Mouse (Mus musculus) heart, embryonic 15.5 days (tissue): ENCODE results near the gene Disp2. TPM values are rescaled to one million over a fixed set of nuclear protein-coding genes. Genes with fewer than 3 reads are reported as not detected.

Source experiments
- ATAC-seq: fragments of 200-750 bp; cut with Nextera tagmentation; replicated peaks from 2 replicates; pipeline ENCODE4 v1.8.0; 2017; ENCODE audit warnings: low read depth, moderate TSS enrichment; ENCODE audit not compliant: insufficient number of reproducible peaks, insufficient read depth, low FRiP score
- H3K27ac ChIP-seq: fragments of 300-500 bp; sonication (generic); 2 replicates; pipeline ENCODE4 v1.5.1; 2015; ENCODE audit warnings: mild to moderate bottlenecking, inconsistent platforms
- H3K27me3 ChIP-seq: fragments of 300-500 bp; sonication (generic); 2 replicates; pipeline ENCODE4 v1.6.1; 2015; ENCODE audit warnings: inconsistent platforms
- H3K36me3 ChIP-seq: fragments of 300-500 bp; sonication (generic); 2 replicates; pipeline ENCODE4 v1.6.1; 2015; ENCODE audit warnings: mild to moderate bottlenecking, inconsistent platforms
- H3K4me1 ChIP-seq: fragments of 300-500 bp; sonication (generic); replicated peaks from 2 replicates; pipeline ENCODE4 v1.6.1; 2015; ENCODE audit warnings: inconsistent platforms
- H3K4me2 ChIP-seq: fragments of 300-500 bp; sonication (generic); 2 replicates; pipeline ENCODE4 v1.6.1; 2015; ENCODE audit warnings: inconsistent platforms, mild to moderate bottlenecking, moderate library complexity
- H3K4me3 ChIP-seq: fragments of 300-500 bp; sonication (generic); 2 replicates; pipeline ENCODE4 v1.5.1; 2015; ENCODE audit warnings: mild to moderate bottlenecking, inconsistent platforms
- H3K9ac ChIP-seq: fragments of 300-500 bp; sonication (generic); 2 replicates; pipeline ENCODE4 v1.6.1; 2015; ENCODE audit warnings: mild to moderate bottlenecking, inconsistent platforms
- H3K9me3 ChIP-seq: fragments of 300-500 bp; sonication (generic); replicated peaks from 2 replicates; pipeline ENCODE4 v1.6.1; 2016; ENCODE audit warnings: inconsistent platforms
- WGBS: fragments of 180-500 bp; shearing (Covaris S2); methylation state at CpG from one replicate; pipeline ENCODE4 v1.1.7; 2015; ENCODE audit warnings: mixed read lengths; 5-methylcytosine and 5-hydroxymethylcytosine counted together
- polyA plus RNA-seq: library from polyadenylated mRNA; unstranded; fragments of >200 nt; fragmentation: Nextera tagmentation; extraction: Ambion mirVana; gene quantifications from 2 replicates; pipeline ENCODE4 v1.2.1, GENCODE M21; 2015

The Disp2 gene
- polyA plus RNA-seq, 1 experiment from 2014 or later, result 0.20 TPM

DNA sequence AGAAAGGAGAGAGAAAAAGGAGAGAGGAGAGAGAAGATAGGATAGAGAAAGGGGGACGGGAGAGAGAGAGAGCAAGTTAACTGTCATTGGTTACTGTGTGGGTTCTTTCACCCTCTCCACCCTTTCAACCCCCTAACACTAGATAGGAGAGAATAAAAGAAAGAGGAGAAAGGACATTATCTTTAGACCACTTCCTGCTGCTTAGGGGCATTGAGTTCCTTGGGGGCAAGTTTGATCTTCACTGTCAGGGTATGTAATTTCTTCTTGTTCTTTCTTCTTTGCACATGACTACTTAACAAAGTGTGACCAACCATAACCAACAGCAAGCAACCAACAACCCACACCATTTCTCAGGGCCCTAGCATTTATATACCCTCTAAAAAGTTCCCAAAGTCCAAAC, 33.2 kb downstream of the Disp2 start:
- Histone ChIP-seq H3K9me3 (no peaks in the 10 kb centered on the region), H3K27ac (no peak overlapping the region), H3K4me2 (no peak overlapping the region), H3K4me1 (peaks cover 20% of the 10 kb centered on the region), H3K9ac (no peak overlapping the region), H3K4me3 (no peak overlapping the region), H3K27me3 (0 out of 2 replicates have a peak, but pooled peaks cover 2% of the 10 kb centered on the region), H3K36me3 (peaks cover 8% of the 10 kb centered on the region; the same call in 1 of the 2 replicates)
- ATAC-seq, result no peak
- WGBS, result 47% methylated on average over 1 of the region's 1 CpGs

GRCm38 (mm10) chr2:118813981-118814836, 34.7 kb downstream of the Disp2 start, which contains the start of gene Knstrn:
Knstrn (plus strand) TSS chr2:118814003.
- peak; percentile 89 for ATAC-seq
- WGBS, result 1% methylated on average over 49 of the region's 49 CpGs
- peak within 1 kb of the TSS; percentile 63 for H3K27ac ChIP-seq
- peak within 1 kb of the TSS; percentile 78 for H3K9ac ChIP-seq
- 0 out of 2 replicates have a peak, but pooled peaks cover 2% of the 10 kb centered on the region for H3K27me3 ChIP-seq
- H3K4me1 ChIP-seq, result peaks cover 20% of the 10 kb centered on the region
- no peaks in the 10 kb centered on the region for H3K9me3 ChIP-seq
- peak within 1 kb of the TSS; percentile 87 for H3K4me3 ChIP-seq
- H3K4me2 ChIP-seq, result peak within 1 kb of the TSS; percentile 91
- H3K36me3 ChIP-seq, result peaks cover 23% of the 10 kb centered on the region

DNA sequence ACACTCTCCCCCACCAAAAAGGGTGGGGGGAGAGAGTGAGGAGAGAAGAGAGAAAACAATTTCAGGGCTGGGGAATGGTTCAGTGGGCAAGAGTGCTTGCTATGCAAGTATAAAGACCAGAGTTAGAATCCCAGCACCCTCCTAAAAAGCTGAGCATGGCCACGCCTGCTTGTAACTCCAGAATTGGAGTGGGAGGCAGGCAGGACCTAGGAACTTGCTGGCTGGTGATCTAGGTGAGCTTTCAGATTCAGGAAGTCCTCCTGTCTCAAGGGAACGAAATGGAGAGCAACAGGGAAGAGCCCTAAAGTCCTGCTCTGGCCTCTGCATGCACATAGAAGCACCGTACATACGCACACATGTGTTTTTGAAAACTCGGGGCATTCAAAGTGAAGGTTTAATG, 43.3 kb downstream of the Disp2 start:
- Histone ChIP-seq H3K4me3 (no peak overlapping the region), H3K36me3 (peaks cover 74% of the 10 kb centered on the region), H3K27me3 (no peaks in the 10 kb centered on the region), H3K4me2 (no peak overlapping the region), H3K9me3 (no peaks in the 10 kb centered on the region), H3K27ac (no peak overlapping the region), H3K9ac (no peak overlapping the region), H3K4me1 (no peaks in the 10 kb centered on the region)
- ATAC-seq, result no peak
- WGBS, result 82% methylated on average over 5 of the region's 5 CpGs

- no peak overlapping the region for H3K9ac ChIP-seq
- H3K27ac ChIP-seq, result no peak overlapping the region
- H3K27me3 ChIP-seq, result no peaks in the 10 kb centered on the region
- peaks cover 73% of the 10 kb centered on the region for H3K36me3 ChIP-seq
- H3K4me1 ChIP-seq, result no peaks in the 10 kb centered on the region
- H3K4me3 ChIP-seq, result no peak overlapping the region
- ATAC-seq, result no peak
- 89% methylated on average over 4 of the region's 4 CpGs for WGBS
- no peak overlapping the region for H3K4me2 ChIP-seq
- no peaks in the 10 kb centered on the region for H3K9me3 ChIP-seq
Observed at GRCm38 (mm10) chr2:118824396-118824795, 44.9 kb downstream of the Disp2 start.

GRCm38 (mm10) chr2:118829096-118829495, 49.6 kb downstream of the Disp2 start:
- Histone ChIP-seq H3K27me3 (no peaks in the 10 kb centered on the region), H3K27ac (no peak overlapping the region), H3K9me3 (no peaks in the 10 kb centered on the region), H3K9ac (no peak overlapping the region), H3K4me3 (no peak overlapping the region), H3K4me2 (no peak overlapping the region), H3K4me1 (no peaks in the 10 kb centered on the region), H3K36me3 (peaks cover 75% of the 10 kb centered on the region)
- 82% methylated on average over 5 of the region's 5 CpGs for WGBS
- ATAC-seq, result no peak

DNA sequence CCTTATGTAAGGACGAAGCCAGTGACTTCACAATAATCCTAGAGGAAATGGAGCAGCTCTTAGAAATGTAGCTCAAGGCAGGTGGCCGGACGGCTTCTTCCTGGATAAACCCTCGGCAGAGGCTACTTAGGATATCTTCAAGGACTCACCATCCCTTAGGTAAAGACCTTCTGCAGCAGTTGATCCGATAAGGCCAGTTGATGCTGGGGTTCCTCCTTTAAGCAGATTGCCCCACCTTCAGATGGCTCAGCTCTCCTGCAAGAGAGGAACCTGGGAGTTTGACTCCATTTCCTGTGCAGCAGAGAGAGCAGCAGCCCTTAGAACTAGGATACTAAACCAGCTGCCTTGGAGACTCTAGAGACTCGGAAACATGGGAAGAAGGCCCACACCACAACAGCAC, 54.5 kb downstream of the Disp2 start:
- WGBS, result 90% methylated on average over 6 of the region's 6 CpGs
- Histone ChIP-seq H3K27me3 (no peaks in the 10 kb centered on the region), H3K9me3 (no peaks in the 10 kb centered on the region), H3K9ac (no peak overlapping the region), H3K4me2 (no peak overlapping the region), H3K27ac (no peak overlapping the region), H3K4me1 (0 out of 2 replicates have a peak, but pooled peaks cover 4% of the 10 kb centered on the region), H3K4me3 (no peak overlapping the region), H3K36me3 (peaks cover 49% of the 10 kb centered on the region)
- no peak for ATAC-seq

DNA sequence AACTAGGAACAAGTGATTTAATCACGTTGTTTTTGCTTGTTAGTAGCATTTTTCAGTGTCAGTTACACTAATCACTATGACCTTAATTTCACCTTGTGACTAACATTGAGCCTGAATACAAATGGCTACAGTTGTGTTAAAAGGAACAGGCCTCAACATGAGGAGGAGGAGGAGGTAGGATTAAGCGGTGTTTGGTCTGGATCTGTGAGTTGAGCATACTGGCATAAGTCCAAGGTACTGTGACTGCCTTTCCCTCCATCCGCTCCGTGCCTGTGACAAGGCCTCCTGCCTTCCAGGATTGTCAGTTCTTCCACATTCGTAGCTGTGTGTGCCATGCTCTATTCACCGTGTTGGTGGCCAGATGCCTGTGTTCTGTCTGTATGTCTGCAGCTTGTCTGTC, 55.6 kb downstream of the Disp2 start:
- WGBS, result 41% methylated on average over 6 of the region's 6 CpGs
- Histone ChIP-seq H3K9me3 (no peaks in the 10 kb centered on the region), H3K4me1 (0 out of 2 replicates have a peak, but pooled peaks cover 4% of the 10 kb centered on the region), H3K4me2 (no peak overlapping the region), H3K27ac (no peak overlapping the region), H3K4me3 (no peak overlapping the region), H3K9ac (no peak overlapping the region), H3K36me3 (peaks cover 39% of the 10 kb centered on the region), H3K27me3 (no peaks in the 10 kb centered on the region)
- no peak for ATAC-seq

GRCm38 (mm10) chr2:118838330-118838729, 58.8 kb downstream of the Disp2 start:
- Histone ChIP-seq H3K4me2 (no peak overlapping the region), H3K27ac (no peak overlapping the region), H3K27me3 (no peaks in the 10 kb centered on the region), H3K9me3 (no peaks in the 10 kb centered on the region), H3K36me3 (peaks cover 20% of the 10 kb centered on the region; the same call in 1 of the 2 replicates), H3K4me1 (0 out of 2 replicates have a peak, but pooled peaks cover 4% of the 10 kb centered on the region), H3K4me3 (no peak overlapping the region), H3K9ac (no peak overlapping the region)
- 37% methylated on average over 5 of the region's 5 CpGs for WGBS
- ATAC-seq, result no peak

DNA sequence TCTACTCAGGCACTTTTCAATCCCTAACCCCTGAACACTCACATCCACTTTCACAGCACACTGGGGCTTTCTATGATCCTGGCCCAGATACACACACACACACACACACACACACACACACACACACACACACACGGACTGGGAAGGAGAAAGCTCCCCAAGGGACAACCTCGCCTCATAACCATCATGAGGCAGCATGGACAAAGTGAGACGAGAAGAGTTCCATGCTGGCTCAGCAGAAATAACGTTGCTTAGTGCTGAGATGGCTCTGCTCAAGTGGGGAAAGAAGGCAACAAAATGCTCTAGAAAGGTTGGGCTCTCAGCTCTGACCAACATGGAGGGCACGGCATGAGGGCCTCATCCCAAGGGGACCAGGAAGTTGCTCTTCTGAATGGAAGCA, 61.7 kb downstream of the Disp2 start:
- Histone ChIP-seq H3K4me2 (no peak overlapping the region), H3K4me3 (no peak overlapping the region), H3K36me3 (no peaks in the 10 kb centered on the region), H3K27me3 (no peaks in the 10 kb centered on the region), H3K4me1 (peaks cover 4% of the 10 kb centered on the region; the same call in 1 of the 2 replicates), H3K27ac (no peak overlapping the region), H3K9ac (no peak overlapping the region), H3K9me3 (no peaks in the 10 kb centered on the region)
- no peak for ATAC-seq
- WGBS, result 72% methylated on average over 5 of the region's 5 CpGs

GRCm38 (mm10) chr2:118841774-118842173, 62.3 kb downstream of the Disp2 start:
- no peak overlapping the region for H3K4me3 ChIP-seq
- no peak overlapping the region for H3K9ac ChIP-seq
- no peaks in the 10 kb centered on the region for H3K9me3 ChIP-seq
- H3K4me1 ChIP-seq, result peaks cover 6% of the 10 kb centered on the region; the same call in 1 of the 2 replicates
- H3K27me3 ChIP-seq, result no peaks in the 10 kb centered on the region
- 75% methylated on average over 4 of the region's 4 CpGs for WGBS
- H3K27ac ChIP-seq, result no peak overlapping the region
- no peaks in the 10 kb centered on the region for H3K36me3 ChIP-seq
- H3K4me2 ChIP-seq, result no peak overlapping the region
- ATAC-seq, result no peak

- no peak for ATAC-seq
- H3K4me1 ChIP-seq, result peaks cover 4% of the 10 kb centered on the region; the same call in 1 of the 2 replicates
- H3K9me3 ChIP-seq, result no peaks in the 10 kb centered on the region
- H3K27ac ChIP-seq, result no peak overlapping the region
- no peak overlapping the region for H3K4me3 ChIP-seq
- no peak overlapping the region for H3K9ac ChIP-seq
- no peaks in the 10 kb centered on the region for H3K36me3 ChIP-seq
- H3K27me3 ChIP-seq, result no peaks in the 10 kb centered on the region
- H3K4me2 ChIP-seq, result no peak overlapping the region
- 69% methylated on average over 3 of the region's 3 CpGs for WGBS
Observed at GRCm38 (mm10) chr2:118844427-118844826, 64.9 kb downstream of the Disp2 start.
